Mouse (Mus musculus) CD4-positive, CD25-positive, alpha-beta regulatory T cell, adult 4 months (primary cell): Measurements from ENCODE around the gene Dynlt1a. TPM values are rescaled to one million over a fixed set of nuclear protein-coding genes. Genes with fewer than 3 reads are reported as not detected.
"Not testable (repeated sequence)": the region's sequence is repeated elsewhere in the genome, so short reads cannot be mapped to it uniquely, and the experiment has no call there.

ENCODE experiments used
- ATAC-seq: one replicate; pipeline ENCODE4 v1.8.0; 2017
- polyA plus RNA-seq, 2 experiments: library from polyadenylated mRNA; unstranded; fragments of 100-300 nt; shearing (Covaris generic); gene quantifications; one replicate each; pipeline ENCODE4 v1.2.1; 2017

Gene Dynlt1a
- polyA plus RNA-seq, 2 experiments from 2014 or later = 10.7 to 10.9 TPM

DNA sequence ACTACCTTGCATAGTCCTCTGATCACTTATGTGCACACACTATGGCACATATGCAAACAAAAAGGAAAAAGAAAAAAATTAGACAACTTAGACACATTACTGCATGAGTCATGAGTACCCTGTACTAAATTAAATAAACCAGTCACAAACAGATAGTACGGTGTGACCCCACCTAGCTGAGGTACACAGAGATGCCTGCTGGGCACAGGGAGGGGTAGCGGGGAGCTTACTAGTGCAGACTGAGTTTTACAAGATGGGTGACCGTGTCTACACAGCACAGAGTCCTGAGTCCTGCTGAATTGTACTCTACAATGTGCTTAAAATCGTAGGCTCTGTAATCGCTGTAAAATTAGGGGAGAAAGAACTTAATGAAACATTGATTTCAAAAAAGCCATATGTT lies 31.1 kb downstream of the Dynlt1a start:
- not testable (repeated sequence) for ATAC-seq

- not testable (repeated sequence) for ATAC-seq
Measured at GRCm38 (mm10) chr17:6283137-6283536, 34.2 kb downstream of the Dynlt1a start.

GRCm38 (mm10) chr17:6280513-6280912 lies 36.8 kb downstream of the Dynlt1a start:
- ATAC-seq = not testable (repeated sequence)

DNA sequence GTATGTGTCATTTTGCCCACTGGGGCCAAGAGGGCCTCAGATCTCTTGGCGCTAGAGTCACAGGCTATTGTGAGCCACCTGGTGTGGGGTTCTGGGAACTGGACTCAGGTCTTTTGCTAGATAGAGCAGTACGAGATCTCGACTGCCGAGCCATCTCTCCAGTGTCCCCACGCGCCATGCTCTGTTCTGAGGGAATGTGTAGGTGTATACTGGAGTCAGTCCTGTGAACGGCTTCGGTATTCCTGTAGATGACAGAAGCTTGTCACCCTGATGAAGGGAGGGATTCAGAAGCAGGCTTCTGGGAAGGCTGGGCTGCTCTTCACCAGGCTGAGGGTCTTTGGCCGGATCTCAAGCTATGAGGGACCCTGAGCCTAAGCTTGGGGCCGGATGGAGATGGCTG lies 37.5 kb downstream of the Dynlt1a start:
- ATAC-seq = not testable (repeated sequence)

GRCm38 (mm10) chr17:6279205-6279604 lies 38.1 kb downstream of the Dynlt1a start:
- ATAC-seq = not testable (repeated sequence)

DNA sequence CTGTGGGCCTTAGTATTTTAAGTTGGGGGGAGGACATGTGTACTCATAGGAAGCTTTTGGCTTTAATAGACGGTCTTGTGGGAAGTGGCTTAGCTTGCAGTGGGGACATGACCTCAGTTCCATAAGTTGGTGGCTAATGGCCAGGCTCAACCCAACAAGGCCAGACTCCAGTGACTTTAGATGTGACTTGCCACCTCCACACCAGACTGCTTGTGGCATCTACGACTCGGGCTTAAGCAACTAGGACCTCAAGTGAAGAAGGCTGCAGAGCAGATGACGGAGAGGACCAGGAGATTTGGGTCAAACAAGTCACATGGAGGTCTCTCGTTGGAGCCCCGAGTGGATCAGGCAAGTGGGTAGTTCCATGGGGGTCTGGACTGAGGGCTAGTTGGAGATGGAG lies 42.6 kb downstream of the Dynlt1a start:
- not testable (repeated sequence) for ATAC-seq

DNA sequence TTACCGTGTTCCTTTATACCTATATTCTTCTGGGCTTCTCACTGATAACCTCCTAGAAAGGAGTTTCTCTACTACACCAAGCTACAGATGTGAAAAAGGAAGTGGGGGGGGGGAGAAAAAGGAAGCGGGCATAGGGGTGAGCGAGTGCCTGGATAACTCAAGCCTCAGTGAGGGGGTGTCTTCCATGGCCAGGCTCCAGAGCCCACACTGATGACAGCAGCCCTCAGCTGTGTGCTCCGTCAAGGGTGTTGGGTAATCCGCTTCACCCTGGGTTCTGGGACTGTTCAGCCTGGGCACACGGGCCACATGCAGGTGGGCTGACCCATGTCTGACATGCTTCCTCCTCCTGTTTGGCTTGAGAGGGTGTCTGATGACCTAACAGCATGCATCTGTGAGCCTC lies 45.3 kb downstream of the Dynlt1a start:
- not testable (repeated sequence) for ATAC-seq

DNA sequence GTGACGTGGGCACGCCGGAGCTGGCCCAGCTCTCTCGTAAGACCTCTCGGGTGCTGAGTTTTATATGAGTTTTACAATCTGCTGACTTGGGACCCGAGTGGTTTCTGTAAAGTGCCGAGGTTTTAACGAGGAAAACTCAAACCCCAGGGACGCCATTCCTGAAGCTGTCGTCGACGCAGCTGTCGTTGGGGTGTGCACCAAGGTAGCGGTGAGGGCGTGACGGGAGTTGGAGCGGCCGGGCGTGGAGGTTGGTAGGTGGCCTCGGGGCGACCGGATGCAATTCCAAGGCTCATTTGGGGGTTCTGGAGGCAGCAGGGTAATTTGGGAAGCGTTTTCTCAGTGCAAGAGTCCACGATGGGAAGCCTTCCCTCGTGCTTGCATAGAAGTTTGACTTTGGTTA lies 46.5 kb downstream of the Dynlt1a start:
- ATAC-seq = peak; percentile 53

- peak; percentile 86 for ATAC-seq
Measured at GRCm38 (mm10) chr17:6269876-6270831, 47.1 kb downstream of the Dynlt1a start.

DNA sequence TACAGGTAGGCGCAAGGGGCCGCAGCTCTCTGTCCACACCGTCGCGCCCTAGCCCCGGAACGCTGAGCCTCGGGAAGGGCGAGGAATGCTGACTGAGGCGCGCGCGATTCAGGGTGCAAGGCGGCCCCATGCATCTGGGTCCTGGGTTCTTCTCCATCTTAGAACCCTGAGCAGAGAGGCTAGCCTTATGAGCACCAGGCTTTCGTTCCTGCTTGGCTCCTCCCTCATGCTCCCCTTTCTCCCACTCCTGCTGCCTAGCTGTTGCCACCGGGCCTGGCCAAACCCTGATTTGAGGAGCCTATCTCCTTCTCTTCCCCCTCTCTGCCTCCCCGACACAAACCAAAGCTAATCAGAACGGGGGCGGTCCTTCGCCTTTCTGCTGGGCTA lies 60.2 kb downstream of the Dynlt1a start:
- not testable (repeated sequence) for ATAC-seq

DNA sequence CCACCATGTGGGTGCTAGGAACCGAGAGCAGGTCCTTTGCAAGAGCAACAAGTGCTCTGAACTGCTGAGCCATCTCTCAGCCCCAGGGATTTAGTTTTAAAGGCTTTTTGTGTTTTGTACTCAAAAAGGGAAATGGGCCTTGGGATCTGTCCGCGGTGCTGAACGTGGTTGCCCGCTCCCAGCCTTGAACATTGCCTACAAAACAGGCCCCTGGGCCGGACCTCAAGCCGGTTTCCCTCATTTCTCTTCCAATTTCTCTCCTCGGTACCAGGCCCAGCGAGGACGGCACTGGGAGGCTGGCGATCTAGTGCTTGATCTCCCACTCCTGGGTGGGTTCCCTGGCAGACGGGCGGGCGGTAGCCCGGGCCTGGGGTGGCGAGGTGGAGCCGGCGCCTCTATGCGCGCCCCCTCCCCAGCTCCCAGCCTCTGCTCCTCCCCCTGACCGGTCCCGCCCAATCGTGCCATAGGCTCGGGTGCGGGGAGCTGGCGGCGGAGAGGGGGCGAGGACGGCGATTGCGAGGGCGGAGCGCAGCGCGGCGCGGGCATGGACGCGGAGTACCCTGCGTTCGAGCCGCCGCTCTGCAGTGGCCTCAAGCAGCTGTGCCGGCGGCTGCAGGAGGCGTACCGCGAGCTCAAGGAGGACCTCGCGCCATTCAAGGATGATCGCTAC lies 60.8 kb downstream of the Dynlt1a start, which contains the start of gene Tmem181a:
Tmem181a (plus strand) TSS at position 461 of the 670 bp plus-strand sequence.
- not testable (repeated sequence) for ATAC-seq

Other genes with a start within 250 kb of the Dynlt1a start
- 1 to 10 TPM; 1.4 to 2.3 TPM for gene Serac1, start 237.8 kb downstream of the Dynlt1a start, polyA plus RNA-seq
- 10 to 100 TPM; 93.2 to 94.5 TPM for gene Gtf2h5, start 237.7 kb downstream of the Dynlt1a start, polyA plus RNA-seq
- gene Tulp4, start 211.1 kb downstream of the Dynlt1a start, polyA plus RNA-seq = 10 to 100 TPM; 23.5 to 48.7 TPM
- 10 to 100 TPM; 14.7 to 19.1 TPM for gene Tmem181a, start 60.6 kb downstream of the Dynlt1a start, polyA plus RNA-seq
- 100 to 1,000 TPM; 128 to 139 TPM for gene Dynlt1b, start 112.6 kb upstream of the Dynlt1a start, polyA plus RNA-seq